Mouse (Mus musculus): Measurements from ENCODE around the gene Rbpj.
"Not testable (repeated sequence)": the region's sequence is repeated elsewhere in the genome, so short reads cannot be mapped to it uniquely, and the experiment has no call there.

The Rbpj gene

DNA sequence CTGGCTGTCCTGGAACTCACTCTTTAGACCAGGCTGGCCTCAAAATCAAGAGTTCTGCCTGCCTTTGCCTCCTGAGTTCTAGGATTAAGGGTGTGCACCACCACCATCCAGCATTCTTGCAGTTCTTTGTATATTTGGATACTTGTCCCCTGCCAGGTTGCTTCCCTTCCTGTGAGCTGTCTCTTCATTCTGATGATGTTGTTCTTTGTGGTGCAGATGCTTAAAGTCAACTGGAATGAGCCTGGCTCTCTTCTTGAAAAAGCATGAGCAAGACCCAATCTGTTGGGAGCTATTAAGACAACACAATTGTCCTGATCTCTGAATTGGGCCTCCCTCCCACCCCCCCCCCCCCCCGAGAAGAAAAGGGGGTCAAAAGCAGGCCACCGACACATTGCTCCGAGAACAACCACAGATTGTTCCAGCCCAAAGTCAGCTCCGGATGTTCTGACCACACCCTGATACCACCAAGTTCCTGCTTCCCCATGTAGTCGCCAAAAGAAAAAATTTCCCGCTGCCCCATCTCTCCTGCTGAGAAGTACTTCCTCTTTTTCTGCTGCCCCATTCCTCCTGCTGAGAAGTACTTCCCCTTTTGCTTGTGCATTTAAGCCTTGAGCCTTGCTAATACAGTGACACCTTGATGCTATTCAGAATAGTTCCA, 207.7 kb downstream of the Rbpj start:
- DNase-seq (ENCODE audit: low spot score) = not testable (repeated sequence)

DNA sequence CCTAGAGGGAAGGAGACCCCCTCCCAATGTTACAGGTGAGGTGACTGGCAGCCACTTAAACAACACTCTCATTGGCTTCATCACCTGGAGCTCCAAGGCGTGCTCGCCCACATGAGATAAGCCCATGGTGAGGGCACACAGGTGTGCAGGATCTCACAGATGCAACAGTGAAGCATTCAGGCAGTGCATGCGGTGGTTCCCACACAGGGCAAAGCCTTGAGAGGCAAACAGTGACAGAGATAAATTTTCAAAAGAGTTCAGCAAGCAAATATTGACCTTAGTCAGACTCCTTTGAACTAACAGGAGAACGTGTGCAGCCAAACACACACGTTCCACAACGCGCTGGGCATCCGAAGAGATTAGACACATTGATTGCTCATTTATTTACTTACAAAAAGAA, 210.7 kb downstream of the Rbpj start:
- DNase-seq (ENCODE audit: low spot score) = no peak

DNA sequence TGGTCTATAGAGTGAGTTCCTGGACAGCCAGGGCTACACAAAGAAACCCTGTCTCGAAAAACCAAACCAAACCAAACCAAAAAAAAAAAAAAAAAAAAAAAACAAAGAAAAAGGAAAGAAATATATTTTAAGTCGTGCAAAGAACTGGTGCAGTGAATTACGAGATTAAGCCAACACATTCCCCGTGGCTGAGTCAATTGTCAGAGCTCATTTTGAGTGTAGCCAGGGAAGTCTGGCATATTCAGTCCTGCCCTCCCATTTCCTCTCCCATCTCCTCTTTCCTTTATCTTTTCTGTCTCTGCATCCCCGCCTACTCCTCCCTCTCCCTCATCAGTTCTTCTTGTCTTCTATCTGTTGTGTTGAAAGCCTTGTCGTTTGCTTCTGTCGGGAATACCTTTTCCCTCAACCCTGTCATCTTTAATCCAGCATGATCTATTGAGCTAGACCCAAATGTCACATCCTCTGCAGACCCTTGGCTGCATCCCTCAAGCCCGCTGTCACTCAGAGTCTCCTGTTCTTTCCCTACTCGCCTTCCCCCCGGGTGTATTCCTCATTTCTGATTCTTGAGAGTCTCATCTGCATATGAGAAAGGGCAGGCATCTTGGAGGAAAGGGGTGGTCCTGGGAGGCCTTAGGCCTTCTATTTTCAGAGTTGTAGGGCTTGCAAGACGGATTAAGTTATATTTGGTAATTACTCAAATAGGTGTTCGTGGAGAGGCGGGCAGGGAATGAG, 212.2 kb downstream of the Rbpj start:
- no peak for DNase-seq (ENCODE audit: low spot score)

DNA sequence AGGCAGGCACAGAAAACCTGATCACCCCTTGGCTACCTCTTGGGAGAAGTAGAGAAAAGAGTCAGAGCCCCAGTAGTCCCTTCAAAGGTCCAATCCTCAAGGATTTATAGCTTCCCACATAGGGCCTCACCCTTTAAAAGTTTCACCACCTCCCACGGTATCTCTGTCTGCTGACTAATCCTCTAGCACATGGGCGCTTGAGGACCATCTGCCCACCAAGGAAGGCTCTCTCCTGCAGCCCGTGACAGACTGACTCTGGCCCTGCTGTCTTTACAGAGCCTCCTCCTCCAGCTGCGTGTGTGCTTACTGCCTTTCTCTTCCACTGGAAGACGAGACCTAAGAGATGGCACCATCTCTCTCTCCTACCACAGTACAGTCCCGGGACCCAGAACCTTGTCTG, 213.7 kb downstream of the Rbpj start:
- no peak for DNase-seq (ENCODE audit: low spot score)

DNA sequence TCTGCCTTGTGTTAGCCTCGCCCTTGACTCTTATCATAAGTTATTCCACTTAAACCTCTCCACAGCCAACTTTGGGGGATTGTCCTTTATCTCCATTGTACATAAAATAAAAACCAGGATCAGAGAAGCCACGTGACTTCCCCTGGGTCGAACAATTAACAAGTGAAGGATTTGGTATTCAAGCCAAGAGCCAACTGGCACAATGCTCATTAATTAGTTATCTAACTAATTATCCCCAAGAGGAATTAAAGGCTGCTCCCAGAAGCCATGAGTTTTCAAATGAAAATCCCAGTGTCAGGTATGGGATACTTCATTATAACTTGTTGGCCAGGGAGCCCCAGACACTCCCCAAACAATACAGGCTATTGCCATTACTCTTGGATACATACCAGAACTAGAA, 218.0 kb downstream of the Rbpj start:
- no peak for DNase-seq (ENCODE audit: low spot score)

DNA sequence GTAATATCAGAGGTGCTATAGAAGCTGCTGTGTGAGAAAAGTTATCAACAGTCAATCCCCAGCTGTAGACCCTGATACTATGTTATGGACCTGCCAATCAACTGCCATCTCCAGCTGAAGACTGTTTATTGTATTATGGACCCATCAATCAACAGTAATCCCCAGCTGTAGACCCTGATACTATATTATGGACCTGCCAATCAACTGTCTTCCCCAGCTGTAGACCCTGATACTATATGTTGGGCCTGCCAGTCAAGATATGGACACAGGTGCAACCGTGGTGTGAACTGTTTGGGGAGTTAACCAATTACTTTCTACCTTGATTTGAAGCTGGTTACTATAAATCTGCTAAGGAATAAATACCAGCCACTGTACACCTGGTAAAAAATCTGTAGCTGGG, 218.5 kb downstream of the Rbpj start:
- no peak for DNase-seq (ENCODE audit: low spot score)

DNA sequence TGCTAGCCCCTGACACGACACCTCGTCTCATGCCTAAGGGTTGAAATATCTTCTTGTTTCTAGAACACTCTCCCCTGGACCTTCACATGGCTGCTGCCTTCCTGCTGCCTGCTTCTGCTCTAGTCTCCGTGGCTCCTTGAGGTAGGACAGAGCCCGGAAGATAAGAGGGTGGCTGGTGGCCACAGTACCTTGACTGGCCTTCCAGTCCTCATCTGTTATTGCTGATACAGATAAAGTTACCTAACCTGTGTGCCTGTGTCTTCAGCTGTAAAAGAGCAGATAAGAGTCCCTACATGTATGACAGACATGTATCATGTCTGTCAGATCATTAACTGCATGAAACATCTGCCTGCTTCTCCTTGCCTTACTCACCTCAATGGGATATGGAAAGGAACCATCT, 219.7 kb downstream of the Rbpj start:
- no peak for DNase-seq (ENCODE audit: low spot score)

DNA sequence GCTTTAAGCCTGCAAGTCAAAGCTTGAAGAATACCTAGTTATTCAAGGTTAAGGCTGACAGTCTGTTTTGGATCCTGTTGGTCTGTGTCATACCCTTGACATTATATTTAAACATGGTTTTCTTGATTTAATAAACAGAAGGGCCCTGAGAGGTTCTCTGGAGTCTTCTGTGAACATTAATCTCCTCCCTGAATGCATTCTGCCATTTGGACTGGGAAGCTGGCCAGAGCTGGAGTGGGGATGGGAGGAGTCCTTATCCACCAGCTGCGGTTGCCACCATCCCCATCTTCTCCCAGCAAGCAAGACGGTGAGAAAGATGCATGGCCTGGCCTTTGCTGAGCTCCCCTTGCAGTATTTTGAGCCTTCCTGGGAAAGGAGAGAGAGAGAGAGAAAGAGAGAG, 220.4 kb downstream of the Rbpj start:
- DNase-seq (ENCODE audit: low spot score) = no peak

DNA sequence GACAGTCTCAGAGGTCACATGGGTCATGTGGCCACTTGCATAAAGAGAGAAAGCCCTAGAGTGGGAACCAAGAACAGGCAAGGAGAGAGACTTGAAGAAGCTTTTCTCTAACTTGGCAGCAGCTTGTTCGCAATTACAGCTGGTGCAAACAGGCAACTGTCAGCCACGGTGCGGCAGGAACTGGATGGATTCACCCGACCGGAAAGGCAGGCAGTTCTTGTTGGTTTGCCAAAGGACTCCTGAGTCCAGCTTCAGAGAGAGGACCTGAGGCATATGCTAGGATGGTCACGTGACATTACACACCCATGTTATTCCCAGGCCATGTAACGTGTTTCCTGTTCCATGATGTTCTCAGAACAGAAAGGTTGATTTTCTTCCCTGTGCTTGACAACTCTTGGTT, 222.4 kb downstream of the Rbpj start:
- no peak for DNase-seq (ENCODE audit: low spot score)

DNA sequence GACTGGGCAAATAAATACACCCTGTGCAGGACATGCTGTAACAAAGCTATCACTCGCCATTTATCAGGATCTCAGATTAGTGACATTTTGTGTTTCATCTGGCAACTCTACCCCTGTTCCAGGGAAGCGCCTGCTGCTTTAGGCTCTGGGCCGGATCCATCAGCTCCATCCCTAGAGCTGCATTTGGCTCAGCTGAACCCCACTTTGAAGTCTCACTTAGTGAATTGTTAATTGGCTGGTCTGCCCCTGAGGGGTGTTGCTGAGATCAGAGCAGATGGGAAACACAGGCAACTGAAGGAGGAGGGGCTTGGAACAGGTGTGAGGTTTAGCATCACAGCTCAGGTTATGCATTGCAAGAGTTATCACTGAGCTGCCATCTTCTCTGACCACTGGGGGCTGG, 225.6 kb downstream of the Rbpj start:
- no peak for DNase-seq (ENCODE audit: low spot score)

DNA sequence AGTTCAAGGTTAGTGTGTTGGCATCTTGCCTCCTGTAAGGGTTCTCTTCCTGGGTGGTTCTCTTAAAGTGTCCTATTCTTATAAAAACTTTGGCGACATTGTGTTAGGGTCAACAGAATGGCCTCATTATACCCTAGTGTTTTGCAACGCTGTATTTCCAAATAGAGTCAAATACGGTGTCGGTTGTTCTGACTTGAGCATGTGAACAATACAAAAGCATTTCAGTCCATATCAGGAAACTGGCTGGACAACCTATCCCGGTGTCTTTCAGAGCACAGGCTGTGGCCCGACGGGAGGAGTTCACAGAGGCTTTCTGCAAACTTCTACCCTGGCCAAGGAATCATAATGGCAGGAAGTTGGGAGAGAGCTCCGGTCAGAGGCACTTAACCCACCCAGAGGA, 226.1 kb downstream of the Rbpj start:
- DNase-seq (ENCODE audit: low spot score) = no peak

DNA sequence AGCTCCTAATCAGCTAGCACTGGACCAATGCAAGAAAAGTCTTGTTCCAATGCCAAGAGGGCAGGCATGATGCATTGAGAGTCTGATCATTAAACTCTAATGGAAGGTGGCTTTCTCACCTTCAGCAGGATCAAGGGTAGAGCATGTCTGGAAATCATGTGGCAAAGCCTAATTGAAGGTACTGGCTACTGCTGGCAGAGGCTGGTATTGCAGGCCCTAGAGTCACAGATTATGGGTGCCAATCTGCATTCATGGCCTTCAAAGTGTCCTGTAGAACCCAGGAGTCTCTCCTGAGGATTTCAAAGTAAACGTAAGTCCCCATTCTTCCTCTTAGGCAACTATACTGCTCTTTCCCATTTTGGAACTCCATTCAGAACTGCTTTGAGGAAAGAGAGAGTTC, 226.7 kb downstream of the Rbpj start:
- no peak for DNase-seq (ENCODE audit: low spot score)

DNA sequence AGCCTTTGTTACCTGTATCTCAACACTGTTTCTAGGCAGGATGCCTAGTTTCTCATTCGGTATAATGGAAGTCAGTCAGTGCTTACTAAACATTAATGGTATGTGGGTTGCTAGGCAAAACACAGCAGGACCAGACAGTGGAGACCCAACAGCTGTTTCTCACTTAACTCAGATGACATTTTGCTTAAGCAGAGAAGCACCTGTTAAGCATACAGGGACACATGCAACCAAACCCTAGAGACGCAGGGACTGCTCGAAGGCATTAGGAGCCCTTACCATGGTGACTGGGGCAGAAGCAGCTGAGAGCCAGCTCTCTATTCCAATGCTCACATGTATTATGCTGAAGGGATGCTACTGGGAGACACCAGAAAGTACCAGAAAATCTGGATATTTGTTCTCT, 230.7 kb downstream of the Rbpj start:
- DNase-seq (ENCODE audit: low spot score) = no peak

DNA sequence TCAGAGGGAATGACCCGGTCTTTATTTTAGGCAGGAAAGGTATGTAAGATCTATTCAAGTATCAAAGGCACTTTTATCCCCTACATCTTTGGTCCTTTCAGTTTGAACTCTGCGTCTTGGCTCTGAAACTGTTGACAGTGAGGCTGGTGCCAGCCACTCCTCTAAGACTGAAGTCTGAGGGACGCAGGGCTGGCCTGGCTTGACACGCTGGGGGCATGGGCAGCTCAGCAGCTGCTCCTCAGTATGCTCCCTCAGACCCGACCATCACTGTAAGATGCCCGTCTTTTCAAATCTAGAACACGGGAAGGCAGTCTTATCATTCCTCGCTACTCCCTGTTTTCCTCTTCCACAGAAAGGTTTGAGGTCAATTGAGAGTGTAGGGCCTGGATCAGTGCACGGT, 231.8 kb downstream of the Rbpj start:
- no peak for DNase-seq (ENCODE audit: low spot score)

DNA sequence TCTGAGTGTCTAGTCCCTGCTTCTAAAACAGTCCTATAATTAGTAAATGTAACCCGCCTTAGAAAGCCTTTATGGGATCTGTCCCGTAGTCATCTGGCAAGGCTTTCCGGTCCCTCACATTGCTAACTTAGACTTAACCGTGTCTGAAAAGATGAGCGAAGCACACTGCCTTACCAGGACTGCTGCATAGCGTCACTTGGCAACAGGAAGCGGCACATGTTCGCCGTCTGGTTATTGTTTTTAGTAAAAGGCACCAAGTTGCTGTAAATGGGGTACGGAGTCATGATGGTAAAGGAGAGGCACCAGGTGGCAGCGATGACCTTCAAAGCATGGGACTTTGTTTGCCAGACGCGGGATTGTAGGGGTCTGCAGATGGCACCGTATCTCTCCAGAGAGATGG, 236.7 kb downstream of the Rbpj start:
- DNase-seq (ENCODE audit: low spot score) = no peak

All from ovary, postnatal 36 days (tissue).